Mouse (Mus musculus): ENCODE measurements around the gene Pla2g1b. TPM values are rescaled to one million over a fixed set of nuclear protein-coding genes. Genes with fewer than 3 reads are reported as not detected.
"Not testable (repeated sequence)": the region's sequence is repeated elsewhere in the genome, so short reads cannot be mapped to it uniquely, and the experiment has no call there.

Pla2g1b gene
- polyA plus RNA-seq, 1 experiment from 2014 or later = 0.97 TPM

GRCm38 (mm10) chr5:115491771-115492322 lies 25.8 kb downstream of the Pla2g1b start:
- no peaks in the 10 kb centered on the region for H3K9me3 ChIP-seq (replicated peaks; ENCODE audit: low read length)
- WGBS = under 1% methylated on average over 28 of the region's 28 CpGs
- H3K9ac ChIP-seq (ENCODE audit: low read depth, low read length) = peak overlapping the region; percentile 52
- H3K27ac ChIP-seq = no peak overlapping the region
- peaks cover 14% of the 10 kb centered on the region; the same call in 1 of the 2 replicates for H3K4me1 ChIP-seq (replicated peaks; ENCODE audit: insufficient read depth, low read length)
- no peaks in the 10 kb centered on the region for H3K27me3 ChIP-seq (ENCODE audit: insufficient read depth, low read length)
- peak; percentile 6; the same call in 1 of the 2 replicates for ATAC-seq (replicated peaks; ENCODE audit: low FRiP score, low read depth)
- peak; percentile 70 for DNase-seq (ENCODE audit: low spot score)
- H3K4me3 ChIP-seq (replicated peaks; ENCODE audit: low read depth, low read length) = peak overlapping the region; percentile 20; the same call in 1 of the 2 replicates
- no peak for TF ChIP-seq CTCF (IDR thresholded peaks at IDR 0.05; ENCODE audit: low read depth)
- H3K4me2 ChIP-seq (ENCODE audit: low read length) = peak overlapping the region; percentile 60
- H3K36me3 ChIP-seq (ENCODE audit: insufficient read depth, low read length) = no peaks in the 10 kb centered on the region

- H3K4me3 ChIP-seq (replicated peaks; ENCODE audit: low read depth, low read length) = no peak overlapping the region
- H3K27ac ChIP-seq = no peak overlapping the region
- H3K36me3 ChIP-seq (ENCODE audit: insufficient read depth, low read length) = no peaks in the 10 kb centered on the region
- no peak for TF ChIP-seq CTCF (IDR thresholded peaks at IDR 0.05; ENCODE audit: low read depth)
- H3K27me3 ChIP-seq (ENCODE audit: insufficient read depth, low read length) = no peaks in the 10 kb centered on the region
- peaks cover 14% of the 10 kb centered on the region; the same call in 1 of the 2 replicates for H3K4me1 ChIP-seq (replicated peaks; ENCODE audit: insufficient read depth, low read length)
- WGBS = 54% methylated on average over 6 of the region's 6 CpGs
- H3K4me2 ChIP-seq (ENCODE audit: low read length) = no peak overlapping the region
- H3K9ac ChIP-seq (ENCODE audit: low read depth, low read length) = no peak overlapping the region
- H3K9me3 ChIP-seq (replicated peaks; ENCODE audit: low read length) = no peaks in the 10 kb centered on the region
- ATAC-seq (replicated peaks; ENCODE audit: low FRiP score, low read depth) = no peak
- DNase-seq (ENCODE audit: low spot score) = no peak
These were observed 26.8 kb downstream of the Pla2g1b start for GRCm38 (mm10) chr5:115492711-115493335.

GRCm38 (mm10) chr5:115493441-115493840 lies 27.4 kb downstream of the Pla2g1b start:
- H3K4me2 ChIP-seq (ENCODE audit: low read length) = no peak overlapping the region
- no peak overlapping the region for H3K4me3 ChIP-seq (replicated peaks; ENCODE audit: low read depth, low read length)
- H3K4me1 ChIP-seq (replicated peaks; ENCODE audit: insufficient read depth, low read length) = peaks cover 14% of the 10 kb centered on the region; the same call in 1 of the 2 replicates
- WGBS = 48% methylated on average over 5 of the region's 5 CpGs
- no peaks in the 10 kb centered on the region for H3K27me3 ChIP-seq (ENCODE audit: insufficient read depth, low read length)
- H3K9me3 ChIP-seq (replicated peaks; ENCODE audit: low read length) = no peaks in the 10 kb centered on the region
- no peaks in the 10 kb centered on the region for H3K36me3 ChIP-seq (ENCODE audit: insufficient read depth, low read length)
- H3K9ac ChIP-seq (ENCODE audit: low read depth, low read length) = no peak overlapping the region
- DNase-seq (ENCODE audit: low spot score) (no peak), ATAC-seq (replicated peaks; ENCODE audit: low FRiP score, low read depth) (no peak)
- no peak for TF ChIP-seq CTCF (IDR thresholded peaks at IDR 0.05; ENCODE audit: low read depth)
- 0 out of 2 replicates have a peak overlapping the region, but pooled peaks have one; percentile 25 for H3K27ac ChIP-seq

DNA sequence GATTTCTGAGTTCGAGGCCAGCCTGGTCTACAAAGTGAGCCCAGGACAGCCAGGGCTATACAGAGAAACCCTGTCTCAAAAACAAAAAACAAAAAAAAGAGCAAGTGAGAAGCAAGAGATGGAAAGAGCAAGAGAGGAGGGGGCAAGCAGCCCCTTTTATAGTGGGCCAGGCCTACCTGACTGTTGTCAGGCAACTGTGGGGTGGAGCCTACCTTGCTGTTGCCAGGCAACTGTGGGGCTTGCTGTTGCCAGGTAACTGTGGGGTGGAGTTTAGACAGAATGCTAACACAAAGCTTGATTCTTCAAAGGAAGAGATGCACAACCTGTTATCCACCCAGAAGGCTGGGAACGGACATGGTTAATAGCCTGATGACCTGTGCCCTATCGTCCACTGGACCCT lies 29.6 kb downstream of the Pla2g1b start:
- H3K4me3 ChIP-seq (replicated peaks; ENCODE audit: low read depth, low read length); H3K4me2 ChIP-seq (ENCODE audit: low read length); ATAC-seq (replicated peaks; ENCODE audit: low FRiP score, low read depth); DNase-seq (ENCODE audit: low spot score); H3K36me3 ChIP-seq (ENCODE audit: insufficient read depth, low read length); H3K27me3 ChIP-seq (ENCODE audit: insufficient read depth, low read length); H3K9ac ChIP-seq (ENCODE audit: low read depth, low read length); H3K27ac ChIP-seq; H3K9me3 ChIP-seq (replicated peaks; ENCODE audit: low read length): not testable (repeated sequence)
- H3K4me1 ChIP-seq (replicated peaks; ENCODE audit: insufficient read depth, low read length) = peaks cover 18% of the 10 kb centered on the region; the same call in 1 of the 2 replicates
- WGBS = 85% methylated on average over 3 of the region's 3 CpGs

DNA sequence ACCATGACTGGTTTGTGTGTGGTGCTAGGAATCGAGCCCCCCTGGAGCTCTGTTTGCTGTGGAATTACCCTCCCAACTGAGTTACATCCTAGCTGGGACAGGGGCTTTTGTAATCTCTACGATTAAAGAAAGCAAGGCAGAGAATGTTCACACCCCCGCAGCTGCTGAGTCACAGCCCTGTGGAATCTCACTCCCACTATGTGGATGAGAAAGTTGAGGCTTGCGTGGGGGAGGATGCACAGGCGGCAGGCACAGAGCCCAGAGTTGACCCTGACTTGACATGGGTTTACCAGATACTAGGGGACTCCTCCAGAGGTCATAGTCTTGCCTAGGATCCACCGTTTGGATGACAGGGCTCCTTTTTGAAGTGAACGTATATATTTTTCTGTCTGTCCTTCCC lies 31.0 kb downstream of the Pla2g1b start:
- H3K36me3 ChIP-seq (ENCODE audit: insufficient read depth, low read length) = no peaks in the 10 kb centered on the region
- 68% methylated on average over 7 of the region's 7 CpGs for WGBS
- no peaks in the 10 kb centered on the region for H3K9me3 ChIP-seq (replicated peaks; ENCODE audit: low read length)
- H3K4me2 ChIP-seq (ENCODE audit: low read length) = no peak overlapping the region
- H3K4me1 ChIP-seq (replicated peaks; ENCODE audit: insufficient read depth, low read length) = peaks cover 7% of the 10 kb centered on the region; the same call in 1 of the 2 replicates
- H3K27me3 ChIP-seq (ENCODE audit: insufficient read depth, low read length) = no peaks in the 10 kb centered on the region
- DNase-seq (ENCODE audit: low spot score) (no peak), ATAC-seq (replicated peaks; ENCODE audit: low FRiP score, low read depth) (no peak)
- no peak overlapping the region for H3K4me3 ChIP-seq (replicated peaks; ENCODE audit: low read depth, low read length)
- H3K27ac ChIP-seq = no peak overlapping the region
- H3K9ac ChIP-seq (ENCODE audit: low read depth, low read length) = no peak overlapping the region
- TF ChIP-seq CTCF (IDR thresholded peaks at IDR 0.05; ENCODE audit: low read depth) = no peak

- Histone ChIP-seq H3K4me1 (replicated peaks; ENCODE audit: insufficient read depth, low read length) (peaks cover 4% of the 10 kb centered on the region; the same call in 1 of the 2 replicates), H3K9me3 (replicated peaks; ENCODE audit: low read length) (no peaks in the 10 kb centered on the region), H3K4me3 (replicated peaks; ENCODE audit: low read depth, low read length) (no peak overlapping the region), H3K36me3 (ENCODE audit: insufficient read depth, low read length) (no peaks in the 10 kb centered on the region), H3K9ac (ENCODE audit: low read depth, low read length) (no peak overlapping the region), H3K27ac (no peak overlapping the region), H3K4me2 (ENCODE audit: low read length) (no peak overlapping the region), H3K27me3 (ENCODE audit: insufficient read depth, low read length) (no peaks in the 10 kb centered on the region)
- TF ChIP-seq CTCF (IDR thresholded peaks at IDR 0.05; ENCODE audit: low read depth) = no peak
- 50% methylated on average over 9 of the region's 9 CpGs for WGBS
- DNase-seq (ENCODE audit: low spot score) (no peak), ATAC-seq (replicated peaks; ENCODE audit: low FRiP score, low read depth) (no peak)
These were observed 32.5 kb downstream of the Pla2g1b start for GRCm38 (mm10) chr5:115498307-115499240.
